Mouse (Mus musculus) lung, adult 2 months (tissue): ENCODE results near the gene Yif1a.

Experiments used
- CTCF ChIP-seq: fragments of 200-500 bp; IDR thresholded peaks from 2 replicates; pipeline ENCODE4 v1.5.1; 2011; ENCODE audit warnings: mild to moderate bottlenecking, low read length, control low read depth; ENCODE audit not compliant: insufficient read depth
- POLR2A ChIP-seq: fragments of 200-500 bp; IDR thresholded peaks from 2 replicates; pipeline ENCODE4 v1.6.1; 2011; ENCODE audit warnings: low read depth, mild to moderate bottlenecking, control low read depth, low read length, borderline replicate concordance; ENCODE audit errors: extremely low read depth

- TF ChIP-seq POLR2A (no peak), CTCF (no peak)
These were observed 23.2 kb upstream of the Yif1a start for GRCm38 (mm10) chr19:5065104-5065503.
